Mouse (Mus musculus) mouse trophoblast stem cell (cell line): ENCODE data around the gene Mea1.

ENCODE experiments used
- in situ Hi-C, 2 experiments: fragments of 300-500 bp; cut with MseI, MboI; formaldehyde crosslinking; loops; 2 replicates in 1 of 2; 3 replicates in 1 of 2; pipeline ENCODE4 v1.15.1; 2025

The Mea1 gene

GRCm38 (mm10) chr17:46704887-46705835 is 26.6 kb downstream of the Mea1 start, which contains the start of gene Ppp2r5d:
Gene Ppp2r5d (minus strand): TSS chr17:46705111.
- in situ Hi-C loops = no loop called here

DNA sequence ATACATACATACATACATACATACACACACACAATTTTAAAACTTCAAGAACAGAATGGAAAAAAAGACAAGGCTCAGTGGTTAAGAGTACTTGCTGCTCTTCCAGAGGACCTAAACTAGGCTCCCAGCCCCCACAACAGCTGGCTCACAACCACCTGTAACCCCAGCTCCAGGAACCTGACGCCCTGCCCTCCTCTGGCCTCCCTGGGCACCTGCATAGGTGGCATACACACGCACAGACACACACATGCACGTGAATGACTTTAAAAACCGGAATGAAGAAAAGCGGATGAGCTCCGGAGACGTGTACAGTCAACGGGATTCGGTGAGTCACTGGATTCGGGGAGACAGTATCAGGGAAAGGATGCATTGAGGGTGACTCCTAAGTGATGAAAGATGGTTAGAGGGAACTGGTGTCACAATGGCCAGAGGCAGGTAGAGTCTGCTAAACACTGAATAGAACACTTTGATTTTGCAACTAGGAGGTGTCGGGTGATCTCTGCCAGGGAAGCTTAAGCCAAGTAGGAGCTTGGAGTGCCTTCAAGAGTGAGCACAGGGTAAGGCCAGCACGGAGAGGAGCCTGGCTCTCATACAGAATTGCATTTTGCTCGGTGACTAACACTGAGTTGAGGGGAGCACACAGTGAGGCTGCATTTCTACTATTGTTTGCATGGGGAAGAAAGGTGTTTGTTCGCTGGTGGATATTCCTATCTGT is 27.9 kb downstream of the Mea1 start:
- in situ Hi-C loops = no loop called here

- in situ Hi-C loops = no loop called here
Measured at GRCm38 (mm10) chr17:46710959-46711597, 32.5 kb downstream of the Mea1 start, which contains the start of gene Pex6. Gene Pex6 (plus strand): TSS chr17:46711463.

DNA sequence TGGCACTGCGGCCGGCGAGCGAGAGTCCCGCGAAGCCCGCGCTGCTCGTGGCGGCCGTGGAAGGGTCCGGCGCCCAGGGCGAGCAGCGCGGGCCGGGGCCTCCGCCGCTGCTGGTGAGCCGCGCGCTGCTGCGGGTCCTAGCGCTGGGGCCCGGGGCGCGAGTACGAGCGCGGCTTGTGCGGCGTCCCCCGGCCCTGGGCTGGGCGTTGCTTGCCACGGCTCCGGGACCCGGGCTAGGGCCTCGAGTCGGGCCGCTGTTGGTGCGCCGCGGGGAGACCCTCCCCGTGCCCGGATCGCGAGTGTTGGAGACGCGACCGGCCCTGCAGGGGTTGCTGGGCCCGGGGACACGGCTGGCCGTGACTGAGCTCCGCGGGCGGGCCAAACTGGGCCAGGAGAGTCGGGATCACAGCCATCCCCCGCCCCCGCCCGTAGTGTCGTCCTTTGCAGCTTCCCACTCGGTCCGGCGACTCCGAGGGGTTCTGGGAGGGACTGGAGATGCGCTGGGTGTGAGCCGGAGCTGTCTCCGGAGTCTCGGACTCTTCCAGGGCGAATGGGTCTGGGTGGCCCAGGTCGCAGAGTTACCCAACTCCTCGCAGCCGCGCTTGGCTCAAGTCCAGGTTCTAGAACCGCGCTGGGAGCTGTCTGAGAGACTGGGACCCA is 33.1 kb downstream of the Mea1 start:
- in situ Hi-C loops = no loop called here

DNA sequence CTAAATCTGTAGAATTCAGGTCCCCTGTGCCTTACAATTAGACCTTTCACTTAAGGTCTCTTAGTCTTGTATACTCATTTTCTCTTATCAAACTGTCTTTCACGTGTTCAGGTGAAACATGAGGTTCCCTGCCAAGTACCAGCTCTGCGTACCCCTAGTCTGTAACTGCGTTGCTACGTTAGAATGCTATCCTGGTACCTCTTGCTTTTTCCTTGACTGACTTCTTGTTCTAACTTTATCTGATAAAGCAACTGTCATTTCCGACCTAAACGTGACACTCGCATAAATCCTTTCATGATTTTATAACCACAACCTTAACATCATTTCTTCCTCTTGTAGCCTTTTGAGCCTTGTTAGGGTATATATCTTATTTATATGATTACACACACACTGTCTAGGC is 33.8 kb downstream of the Mea1 start:
- in situ Hi-C loops = no loop called here

GRCm38 (mm10) chr17:46713849-46714248 is 35.3 kb downstream of the Mea1 start:
- in situ Hi-C loops = no loop called here

DNA sequence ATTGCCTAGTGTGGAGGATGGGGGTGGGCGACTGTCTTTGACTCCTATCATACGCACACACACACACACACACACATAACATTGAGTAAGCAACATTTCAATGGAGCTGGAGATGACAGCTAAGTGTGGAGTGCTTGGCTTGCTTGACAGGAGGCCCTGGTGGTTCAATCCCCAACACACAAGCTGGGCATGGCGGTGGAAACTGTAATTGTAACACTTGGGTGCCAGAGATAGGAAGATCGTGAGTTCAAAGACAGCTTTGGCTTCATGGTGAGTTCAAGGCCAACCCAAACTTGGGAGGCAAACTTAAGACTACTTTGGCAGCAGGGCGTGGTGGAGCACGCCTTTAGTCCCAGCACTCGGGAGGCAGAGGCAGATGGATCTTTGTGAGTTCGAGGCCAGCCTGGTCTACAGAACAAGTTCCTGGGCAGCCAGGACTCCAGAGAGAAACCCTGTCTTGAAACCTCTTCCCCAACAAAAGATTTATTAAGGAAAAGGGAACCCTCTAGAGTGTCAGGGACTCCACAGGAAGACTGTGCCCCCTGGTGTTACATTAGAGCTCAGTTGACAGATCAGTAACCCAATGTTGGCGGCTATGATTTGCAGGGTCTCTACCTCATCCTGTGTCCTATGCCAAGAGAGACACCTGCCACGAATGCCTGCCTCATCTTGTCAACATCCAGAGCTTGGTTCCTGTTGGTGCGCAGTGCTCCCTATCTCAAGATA is 36.3 kb downstream of the Mea1 start:
- in situ Hi-C loops = no loop called here

- in situ Hi-C loops = no loop called here
Measured at GRCm38 (mm10) chr17:46721077-46721476, 42.5 kb downstream of the Mea1 start.

DNA sequence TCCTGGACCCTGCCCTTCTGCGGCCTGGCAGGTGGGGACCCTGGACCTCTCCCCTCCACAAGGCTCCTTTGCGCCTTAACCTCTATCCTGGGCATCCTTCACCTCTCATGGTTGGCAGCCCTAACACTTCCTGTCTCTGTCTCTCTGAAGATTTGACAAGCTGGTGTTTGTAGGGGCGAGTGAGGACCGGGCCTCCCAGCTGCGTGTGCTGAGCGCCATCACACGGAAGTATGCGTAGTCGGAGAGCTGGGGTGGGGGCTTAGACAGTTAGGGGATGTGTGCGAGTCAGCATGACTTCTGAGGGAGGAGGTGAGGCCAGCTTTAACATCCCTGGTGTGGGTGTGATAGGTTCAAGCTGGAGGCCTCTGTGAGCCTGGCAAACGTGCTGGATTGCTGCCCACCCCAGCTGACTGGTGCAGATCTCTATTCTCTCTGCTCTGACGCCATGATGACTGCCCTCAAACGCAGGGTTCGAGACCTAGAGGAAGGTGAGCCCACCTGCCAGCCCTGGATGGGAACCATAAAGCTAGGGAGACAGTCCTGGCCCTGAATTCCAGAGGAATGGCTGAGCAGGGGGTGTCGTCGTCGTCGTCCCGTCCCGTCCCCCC is 46.0 kb downstream of the Mea1 start:
- in situ Hi-C loops = no loop called here

DNA sequence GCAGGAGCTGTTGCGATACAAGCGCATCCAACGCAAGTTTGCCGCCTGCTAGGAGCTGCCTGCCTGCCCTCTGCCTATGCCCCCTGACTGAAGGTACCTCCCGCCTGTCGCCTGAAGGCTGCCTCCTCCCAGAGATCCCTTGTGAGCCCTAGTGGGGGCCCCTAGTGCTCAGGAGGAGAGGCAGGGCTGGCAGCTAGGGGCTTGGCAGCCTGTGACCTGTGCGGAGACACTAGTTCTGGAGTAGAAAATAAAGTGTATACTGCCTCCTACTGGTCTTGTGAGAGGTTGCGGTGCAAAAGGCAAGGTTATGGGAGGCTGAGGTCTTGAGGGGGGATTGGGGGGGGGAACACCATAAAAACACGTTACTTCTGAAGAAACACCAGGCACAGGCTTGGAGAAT is 46.7 kb downstream of the Mea1 start:
- in situ Hi-C loops = no loop called here

DNA sequence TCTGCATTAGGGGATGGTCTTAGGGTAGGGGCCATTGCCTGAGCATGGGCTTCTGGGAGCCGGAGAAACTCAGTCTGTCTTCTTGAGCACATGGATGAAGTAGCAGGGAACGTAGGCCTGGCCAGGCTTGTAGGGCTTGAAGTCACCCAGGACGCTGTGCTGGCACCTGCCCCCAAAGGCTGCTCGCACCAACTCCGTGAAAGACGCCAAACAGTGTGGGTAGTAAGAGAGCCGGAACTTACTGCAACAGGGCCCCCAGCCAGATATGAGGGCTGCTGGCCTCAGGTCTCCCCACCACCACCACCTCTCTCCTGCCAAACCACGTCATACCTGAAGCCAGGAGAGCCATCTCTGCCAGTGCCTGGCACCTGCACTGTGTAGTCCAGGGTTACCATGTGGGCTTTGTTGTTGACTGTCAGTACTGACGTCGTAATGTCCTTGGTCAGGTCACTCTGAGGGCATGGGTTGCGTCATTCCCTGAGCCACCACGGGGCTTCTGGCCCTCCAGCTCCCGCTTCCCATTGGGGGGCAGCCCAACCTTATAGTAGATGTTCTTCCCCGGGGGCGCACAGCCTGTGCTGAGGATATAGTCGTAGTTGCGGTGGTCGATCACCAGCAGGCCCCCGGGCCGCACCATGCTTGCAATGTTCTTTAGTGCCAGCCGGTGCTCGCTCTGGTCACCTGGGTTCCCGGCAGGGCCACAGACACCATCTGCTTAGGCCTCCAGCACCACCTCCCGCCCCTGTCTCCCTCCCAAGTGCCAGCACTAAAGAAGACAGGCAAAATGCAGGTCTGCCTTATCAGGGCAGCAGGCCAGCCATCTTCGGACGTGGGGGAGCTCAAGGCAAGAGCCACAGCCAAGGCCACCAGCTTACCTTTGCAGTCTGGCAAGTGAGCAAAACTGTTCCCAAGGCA is 47.4 kb downstream of the Mea1 start:
- in situ Hi-C loops = no loop called here

GRCm38 (mm10) chr17:46727271-46727670 is 48.7 kb downstream of the Mea1 start:
- in situ Hi-C loops = no loop called here

- in situ Hi-C loops = no loop called here
Measured at GRCm38 (mm10) chr17:46728021-46728420, 49.4 kb downstream of the Mea1 start.

GRCm38 (mm10) chr17:46728496-46728895 is 49.9 kb downstream of the Mea1 start:
- in situ Hi-C loops = no loop called here

GRCm38 (mm10) chr17:46728904-46729318 is 50.3 kb downstream of the Mea1 start, which contains the start of gene Gnmt:
Gene Gnmt (minus strand): TSS chr17:46729168.
- in situ Hi-C loops = no loop called here
